Mouse (Mus musculus): ENCODE measurements at regions not wholly inside any gene's neighbourhood (a gene's known extent, or its start where the extent isn't known, plus 50 kb on each side); places are given as distances from the start of the nearest gene placed in this dataset.

GRCm38 (mm10) chr3:61605469-61605868 lies 239.7 kb upstream of the B430305J03Rik start:
- Histone ChIP-seq H3K27me3 (ENCODE audit: control insufficient read depth, insufficient read depth, low read length) (no peaks in the 10 kb centered on the region), H3K4me3 (ENCODE audit: low read length) (no peak overlapping the region), H3K36me3 (ENCODE audit: control insufficient read depth, insufficient read depth, low read length) (no peaks in the 10 kb centered on the region), H3K4me1 (ENCODE audit: control insufficient read depth, insufficient read depth, low read length) (no peaks in the 10 kb centered on the region), H3K9me3 (ENCODE audit: control insufficient read depth, low read length) (no peaks in the 10 kb centered on the region), H3K27ac (ENCODE audit: low read depth, low read length) (no peak overlapping the region), H3K9ac (ENCODE audit: low read depth, low read length) (no peak overlapping the region), H3K4me2 (replicated peaks; ENCODE audit: low read depth, low read length) (no peak overlapping the region)
- no peak for ATAC-seq (ENCODE audit: low FRiP score, low TSS enrichment)
- WGBS = 84% methylated on average over 4 of the region's 4 CpGs

- Histone ChIP-seq H3K4me2 (replicated peaks; ENCODE audit: low read depth, low read length) (no peak overlapping the region), H3K9ac (ENCODE audit: low read depth, low read length) (no peak overlapping the region), H3K27ac (ENCODE audit: low read depth, low read length) (no peak overlapping the region), H3K4me3 (ENCODE audit: low read length) (no peak overlapping the region), H3K9me3 (ENCODE audit: control insufficient read depth, low read length) (no peaks in the 10 kb centered on the region), H3K4me1 (ENCODE audit: control insufficient read depth, insufficient read depth, low read length) (no peaks in the 10 kb centered on the region), H3K27me3 (ENCODE audit: control insufficient read depth, insufficient read depth, low read length) (no peaks in the 10 kb centered on the region), H3K36me3 (ENCODE audit: control insufficient read depth, insufficient read depth, low read length) (no peaks in the 10 kb centered on the region)
- WGBS = 88% methylated on average over 2 of the region's 2 CpGs
- ATAC-seq (ENCODE audit: low FRiP score, low TSS enrichment) = no peak
These were observed 237.1 kb upstream of the B430305J03Rik start for GRCm38 (mm10) chr3:61602891-61603290.

- H3K4me1 ChIP-seq (ENCODE audit: control insufficient read depth, insufficient read depth, low read length) = no peaks in the 10 kb centered on the region
- ATAC-seq (ENCODE audit: low FRiP score, low TSS enrichment) = no peak
- no peaks in the 10 kb centered on the region for H3K27me3 ChIP-seq (ENCODE audit: control insufficient read depth, insufficient read depth, low read length)
- H3K27ac ChIP-seq (ENCODE audit: low read depth, low read length) = no peak overlapping the region
- H3K4me2 ChIP-seq (replicated peaks; ENCODE audit: low read depth, low read length) = no peak overlapping the region
- no peak overlapping the region for H3K9ac ChIP-seq (ENCODE audit: low read depth, low read length)
- H3K4me3 ChIP-seq (ENCODE audit: low read length) = no peak overlapping the region
- H3K36me3 ChIP-seq (ENCODE audit: control insufficient read depth, insufficient read depth, low read length) = no peaks in the 10 kb centered on the region
- no peaks in the 10 kb centered on the region for H3K9me3 ChIP-seq (ENCODE audit: control insufficient read depth, low read length)
These were observed 229.8 kb upstream of the B430305J03Rik start for GRCm38 (mm10) chr3:61595574-61595973.

- WGBS = 87% methylated on average over 2 of the region's 2 CpGs
- Histone ChIP-seq H3K4me3 (ENCODE audit: low read length) (no peak overlapping the region), H3K9ac (ENCODE audit: low read depth, low read length) (no peak overlapping the region), H3K4me2 (replicated peaks; ENCODE audit: low read depth, low read length) (no peak overlapping the region), H3K36me3 (ENCODE audit: control insufficient read depth, insufficient read depth, low read length) (no peaks in the 10 kb centered on the region), H3K9me3 (ENCODE audit: control insufficient read depth, low read length) (no peaks in the 10 kb centered on the region), H3K27ac (ENCODE audit: low read depth, low read length) (no peak overlapping the region), H3K27me3 (ENCODE audit: control insufficient read depth, insufficient read depth, low read length) (no peaks in the 10 kb centered on the region), H3K4me1 (ENCODE audit: control insufficient read depth, insufficient read depth, low read length) (no peaks in the 10 kb centered on the region)
- ATAC-seq (ENCODE audit: low FRiP score, low TSS enrichment) = no peak
These were observed 226.6 kb upstream of the B430305J03Rik start for GRCm38 (mm10) chr3:61592342-61592741.

- Histone ChIP-seq H3K9ac (ENCODE audit: low read depth, low read length) (no peak overlapping the region), H3K4me2 (replicated peaks; ENCODE audit: low read depth, low read length) (no peak overlapping the region), H3K27ac (ENCODE audit: low read depth, low read length) (no peak overlapping the region), H3K9me3 (ENCODE audit: control insufficient read depth, low read length) (no peaks in the 10 kb centered on the region), H3K27me3 (ENCODE audit: control insufficient read depth, insufficient read depth, low read length) (no peaks in the 10 kb centered on the region), H3K4me1 (ENCODE audit: control insufficient read depth, insufficient read depth, low read length) (no peaks in the 10 kb centered on the region), H3K4me3 (ENCODE audit: low read length) (no peak overlapping the region), H3K36me3 (ENCODE audit: control insufficient read depth, insufficient read depth, low read length) (no peaks in the 10 kb centered on the region)
- ATAC-seq (ENCODE audit: low FRiP score, low TSS enrichment) = no peak
- WGBS = 71% methylated on average over 1 of the region's 1 CpGs
These were observed 217.9 kb upstream of the B430305J03Rik start for GRCm38 (mm10) chr3:61583669-61584068.

GRCm38 (mm10) chr3:61582927-61583326 lies 217.2 kb upstream of the B430305J03Rik start:
- H3K9me3 ChIP-seq (ENCODE audit: control insufficient read depth, low read length) = no peaks in the 10 kb centered on the region
- no peak overlapping the region for H3K9ac ChIP-seq (ENCODE audit: low read depth, low read length)
- no peaks in the 10 kb centered on the region for H3K4me1 ChIP-seq (ENCODE audit: control insufficient read depth, insufficient read depth, low read length)
- ATAC-seq (ENCODE audit: low FRiP score, low TSS enrichment) = no peak
- H3K27me3 ChIP-seq (ENCODE audit: control insufficient read depth, insufficient read depth, low read length) = no peaks in the 10 kb centered on the region
- H3K36me3 ChIP-seq (ENCODE audit: control insufficient read depth, insufficient read depth, low read length) = no peaks in the 10 kb centered on the region
- no peak overlapping the region for H3K27ac ChIP-seq (ENCODE audit: low read depth, low read length)
- H3K4me2 ChIP-seq (replicated peaks; ENCODE audit: low read depth, low read length) = no peak overlapping the region
- WGBS = 91% methylated on average over 2 of the region's 2 CpGs
- no peak overlapping the region for H3K4me3 ChIP-seq (ENCODE audit: low read length)

- Histone ChIP-seq H3K36me3 (ENCODE audit: control insufficient read depth, insufficient read depth, low read length) (no peaks in the 10 kb centered on the region), H3K9ac (ENCODE audit: low read depth, low read length) (no peak overlapping the region), H3K27ac (ENCODE audit: low read depth, low read length) (no peak overlapping the region), H3K4me2 (replicated peaks; ENCODE audit: low read depth, low read length) (no peak overlapping the region), H3K27me3 (ENCODE audit: control insufficient read depth, insufficient read depth, low read length) (no peaks in the 10 kb centered on the region), H3K4me3 (ENCODE audit: low read length) (no peak overlapping the region), H3K9me3 (ENCODE audit: control insufficient read depth, low read length) (no peaks in the 10 kb centered on the region), H3K4me1 (ENCODE audit: control insufficient read depth, insufficient read depth, low read length) (no peaks in the 10 kb centered on the region)
- ATAC-seq (ENCODE audit: low FRiP score, low TSS enrichment) = no peak
- 82% methylated on average over 3 of the region's 3 CpGs for WGBS
These were observed 214.5 kb upstream of the B430305J03Rik start for GRCm38 (mm10) chr3:61580252-61580651.

GRCm38 (mm10) chr3:61537113-61537512 lies 171.4 kb upstream of the B430305J03Rik start:
- Histone ChIP-seq H3K4me3 (ENCODE audit: low read length) (no peak overlapping the region), H3K9ac (ENCODE audit: low read depth, low read length) (no peak overlapping the region), H3K9me3 (ENCODE audit: control insufficient read depth, low read length) (no peaks in the 10 kb centered on the region), H3K36me3 (ENCODE audit: control insufficient read depth, insufficient read depth, low read length) (no peaks in the 10 kb centered on the region), H3K4me1 (ENCODE audit: control insufficient read depth, insufficient read depth, low read length) (no peaks in the 10 kb centered on the region), H3K27ac (ENCODE audit: low read depth, low read length) (no peak overlapping the region), H3K4me2 (replicated peaks; ENCODE audit: low read depth, low read length) (no peak overlapping the region), H3K27me3 (ENCODE audit: control insufficient read depth, insufficient read depth, low read length) (no peaks in the 10 kb centered on the region)
- 22% methylated on average over 1 of the region's 1 CpGs for WGBS
- ATAC-seq (ENCODE audit: low FRiP score, low TSS enrichment) = no peak

- H3K4me1 ChIP-seq (ENCODE audit: control insufficient read depth, insufficient read depth, low read length) = no peaks in the 10 kb centered on the region
- no peak overlapping the region for H3K27ac ChIP-seq (ENCODE audit: low read depth, low read length)
- H3K4me3 ChIP-seq (ENCODE audit: low read length) = no peak overlapping the region
- no peaks in the 10 kb centered on the region for H3K9me3 ChIP-seq (ENCODE audit: control insufficient read depth, low read length)
- WGBS = 77% methylated on average over 2 of the region's 2 CpGs
- H3K27me3 ChIP-seq (ENCODE audit: control insufficient read depth, insufficient read depth, low read length) = no peaks in the 10 kb centered on the region
- no peak overlapping the region for H3K9ac ChIP-seq (ENCODE audit: low read depth, low read length)
- no peaks in the 10 kb centered on the region for H3K36me3 ChIP-seq (ENCODE audit: control insufficient read depth, insufficient read depth, low read length)
- no peak overlapping the region for H3K4me2 ChIP-seq (replicated peaks; ENCODE audit: low read depth, low read length)
- ATAC-seq (ENCODE audit: low FRiP score, low TSS enrichment) = no peak
These were observed 170.0 kb upstream of the B430305J03Rik start for GRCm38 (mm10) chr3:61535751-61536150.

- Histone ChIP-seq H3K4me1 (ENCODE audit: control insufficient read depth, insufficient read depth, low read length) (no peaks in the 10 kb centered on the region), H3K9me3 (ENCODE audit: control insufficient read depth, low read length) (no peaks in the 10 kb centered on the region), H3K4me2 (replicated peaks; ENCODE audit: low read depth, low read length) (no peak overlapping the region), H3K9ac (ENCODE audit: low read depth, low read length) (no peak overlapping the region), H3K27me3 (ENCODE audit: control insufficient read depth, insufficient read depth, low read length) (no peaks in the 10 kb centered on the region), H3K4me3 (ENCODE audit: low read length) (no peak overlapping the region), H3K36me3 (ENCODE audit: control insufficient read depth, insufficient read depth, low read length) (no peaks in the 10 kb centered on the region), H3K27ac (ENCODE audit: low read depth, low read length) (no peak overlapping the region)
- no peak for ATAC-seq (ENCODE audit: low FRiP score, low TSS enrichment)
These were observed 137.4 kb upstream of the B430305J03Rik start for GRCm38 (mm10) chr3:61503178-61503577.
